Mouse (Mus musculus) heart, postnatal 0 days (tissue): ENCODE data around the gene Cds1. TPM values are rescaled to one million over a fixed set of nuclear protein-coding genes. Genes with fewer than 3 reads are reported as not detected.

Experiments used
- ATAC-seq: fragments of 200-750 bp; cut with Nextera tagmentation; 2 replicates; pipeline ENCODE4 v1.8.0; 2017; ENCODE audit warnings: low read depth, moderate number of reproducible peaks, moderate library complexity; ENCODE audit not compliant: insufficient read depth
- DNase-seq: peaks from one replicate; pipeline ENCODE4 v3.0.0-alpha.2; 2016; ENCODE audit warnings: low spot score
- H3K27ac ChIP-seq: fragments of 300-500 bp; sonication (generic); 2 replicates; pipeline ENCODE4 v1.5.1; 2014; ENCODE audit warnings: low read depth, mild to moderate bottlenecking
- H3K27me3 ChIP-seq: fragments of 300-500 bp; sonication (generic); 2 replicates; pipeline ENCODE4 v1.6.1; 2014; ENCODE audit warnings: low read length, mixed read lengths; ENCODE audit not compliant: control insufficient read depth, insufficient read depth
- H3K36me3 ChIP-seq: fragments of 300-500 bp; sonication (generic); replicated peaks from 2 replicates; pipeline ENCODE4 v1.6.1; 2014; ENCODE audit warnings: low read length, mixed read lengths; ENCODE audit not compliant: control insufficient read depth, insufficient read depth
- H3K4me1 ChIP-seq: fragments of 300-500 bp; sonication (generic); 2 replicates; pipeline ENCODE4 v1.6.1; 2014; ENCODE audit warnings: antibody characterized with exemption; ENCODE audit not compliant: control insufficient read depth, insufficient read depth
- H3K4me2 ChIP-seq: fragments of 300-500 bp; sonication (generic); 2 replicates; pipeline ENCODE4 v1.6.1; 2014; ENCODE audit warnings: low read depth, mild to moderate bottlenecking, low read length, moderate library complexity
- H3K4me3 ChIP-seq: fragments of 300-500 bp; sonication (generic); 2 replicates; pipeline ENCODE4 v1.5.1; 2014; ENCODE audit warnings: low read depth, low read length
- H3K9ac ChIP-seq: fragments of 300-500 bp; sonication (generic); replicated peaks from 2 replicates; pipeline ENCODE4 v1.6.1; 2014; ENCODE audit warnings: low read depth, low read length, mixed read lengths
- H3K9me3 ChIP-seq: fragments of 300-500 bp; sonication (generic); replicated peaks from 2 replicates; pipeline ENCODE4 v1.6.1; 2016; ENCODE audit warnings: low read length; ENCODE audit not compliant: control insufficient read depth
- CTCF ChIP-seq: IDR thresholded peaks from 2 replicates; pipeline ENCODE4 v1.5.1; 2016; ENCODE audit warnings: antibody characterized with exemption, control low read depth, low read depth
- EP300 ChIP-seq: IDR thresholded peaks from 2 replicates; pipeline ENCODE4 v1.6.1; 2016; ENCODE audit warnings: antibody characterized with exemption, low read depth
- WGBS: fragments of 180-500 bp; shearing (Covaris S2); extraction: QIAGEN DNeasy Blood & Tissue Kit; methylation state at CpG from one replicate; pipeline ENCODE4 v1.1.7; 2014; 5-methylcytosine and 5-hydroxymethylcytosine counted together
- polyA plus RNA-seq: library from polyadenylated mRNA; unstranded; fragments of >200 nt; fragmentation: Nextera tagmentation; extraction: Ambion mirVana; gene quantifications from 2 replicates; pipeline ENCODE4 v1.2.1, GENCODE M21; 2015
- total RNA-seq: library from RNA; depleted of rRNA; stranded (reverse); fragments of >200 nt; gene quantifications from 2 replicates; pipeline ENCODE4 v1.2.3, GENCODE M21; 2014; ENCODE audit warnings: low replicate concordance

Gene Cds1
- total and polyA plus RNA-seq, 2 experiments from 2014 or later: 0.45 to 7.0 TPM

DNA sequence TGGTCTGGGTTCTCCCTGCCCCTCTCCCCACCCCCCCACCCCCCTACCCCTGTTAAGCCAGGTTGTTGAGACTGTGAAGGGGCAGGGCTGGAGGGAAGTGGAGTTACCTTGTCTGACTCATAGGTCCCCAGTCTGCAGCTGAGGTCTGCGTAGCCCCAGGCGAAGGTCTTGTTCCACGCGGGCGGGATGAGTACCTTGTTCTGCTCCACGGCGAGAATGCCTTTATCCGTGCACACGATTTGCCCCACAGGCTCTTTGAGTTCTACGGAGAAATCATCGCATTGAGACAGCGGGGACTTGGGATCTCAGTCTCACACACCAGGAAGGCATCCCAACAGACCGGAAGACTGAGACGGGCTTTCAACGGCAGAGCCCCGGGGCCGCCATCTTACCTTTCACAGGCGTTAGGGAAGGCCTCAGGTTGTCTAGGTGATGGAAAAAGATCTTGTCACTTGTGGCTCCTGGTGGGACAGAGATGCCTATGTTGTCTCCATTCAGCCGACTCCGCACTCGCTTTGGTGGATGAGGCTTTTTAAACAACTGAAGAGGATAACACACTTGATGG, 87.3 kb downstream of the Cds1 start:
- H3K36me3 ChIP-seq: peaks cover 88% of the 10 kb centered on the region
- 96% methylated on average over 21 of the region's 21 CpGs for WGBS
- no peaks in the 10 kb centered on the region for H3K27me3 ChIP-seq
- no peak overlapping the region for H3K4me3 ChIP-seq
- H3K9ac ChIP-seq: no peak overlapping the region
- no peak overlapping the region for H3K27ac ChIP-seq
- H3K9me3 ChIP-seq: no peaks in the 10 kb centered on the region
- DNase-seq (no peak), ATAC-seq (no peak)
- TF ChIP-seq CTCF: no peak
- TF ChIP-seq EP300: no peak
- no peaks in the 10 kb centered on the region for H3K4me1 ChIP-seq
- no peak overlapping the region for H3K4me2 ChIP-seq

DNA sequence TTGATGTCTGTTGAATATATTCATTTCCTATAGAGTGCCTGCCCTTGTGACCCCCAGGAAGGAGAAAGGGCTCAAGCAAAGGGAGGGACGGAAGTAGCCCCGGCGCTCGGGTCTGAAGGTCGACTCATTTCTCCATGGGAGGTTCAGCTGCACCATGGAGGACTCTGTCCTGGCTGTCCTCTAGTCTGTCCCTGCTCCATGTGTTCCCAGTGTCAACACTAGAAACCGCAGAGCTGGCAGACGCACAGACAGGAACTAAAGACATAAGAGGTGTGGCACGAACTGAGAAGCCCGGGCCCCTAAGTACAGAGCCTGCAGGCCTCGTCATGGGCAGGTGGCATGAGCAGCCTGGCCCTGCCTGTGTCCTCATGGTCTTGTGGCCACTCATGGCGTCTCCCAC, 89.2 kb downstream of the Cds1 start:
- Histone ChIP-seq H3K4me2 (no peak overlapping the region), H3K4me1 (no peaks in the 10 kb centered on the region), H3K27me3 (no peaks in the 10 kb centered on the region), H3K9me3 (no peaks in the 10 kb centered on the region), H3K9ac (no peak overlapping the region), H3K27ac (no peak overlapping the region), H3K4me3 (no peak overlapping the region), H3K36me3 (peaks cover 82% of the 10 kb centered on the region)
- TF ChIP-seq CTCF (no peak), EP300 (no peak)
- 94% methylated on average over 11 of the region's 11 CpGs for WGBS
- DNase-seq (no peak), ATAC-seq (no peak)

DNA sequence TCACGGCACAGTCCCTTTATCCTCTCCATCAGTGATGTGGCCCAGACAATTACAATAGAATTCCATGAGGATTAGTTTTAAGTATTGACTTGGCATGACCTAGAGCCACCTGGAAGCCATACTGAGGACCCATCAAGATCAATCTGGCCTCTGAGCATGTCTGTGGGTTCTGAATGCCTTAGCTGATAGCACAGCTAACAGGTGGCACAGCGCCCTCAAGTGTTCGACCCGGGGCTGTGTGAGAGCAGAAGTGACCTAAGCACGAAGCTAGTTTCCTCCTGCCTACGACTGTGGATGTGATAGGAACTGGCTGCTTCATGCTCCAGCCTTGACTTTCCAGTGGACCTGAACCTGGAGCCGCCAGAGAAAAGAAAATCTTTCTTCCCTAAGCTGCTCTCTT, 89.7 kb downstream of the Cds1 start:
- 82% methylated on average over 7 of the region's 7 CpGs for WGBS
- no peak for DNase-seq
- no peak for ATAC-seq
- H3K4me1 ChIP-seq: no peaks in the 10 kb centered on the region
- peaks cover 82% of the 10 kb centered on the region for H3K36me3 ChIP-seq
- no peak overlapping the region for H3K9ac ChIP-seq
- H3K27ac ChIP-seq: no peak overlapping the region
- no peaks in the 10 kb centered on the region for H3K9me3 ChIP-seq
- no peak overlapping the region for H3K4me2 ChIP-seq
- H3K4me3 ChIP-seq: no peak overlapping the region
- H3K27me3 ChIP-seq: no peaks in the 10 kb centered on the region
- TF ChIP-seq CTCF (no peak), EP300 (no peak)

DNA sequence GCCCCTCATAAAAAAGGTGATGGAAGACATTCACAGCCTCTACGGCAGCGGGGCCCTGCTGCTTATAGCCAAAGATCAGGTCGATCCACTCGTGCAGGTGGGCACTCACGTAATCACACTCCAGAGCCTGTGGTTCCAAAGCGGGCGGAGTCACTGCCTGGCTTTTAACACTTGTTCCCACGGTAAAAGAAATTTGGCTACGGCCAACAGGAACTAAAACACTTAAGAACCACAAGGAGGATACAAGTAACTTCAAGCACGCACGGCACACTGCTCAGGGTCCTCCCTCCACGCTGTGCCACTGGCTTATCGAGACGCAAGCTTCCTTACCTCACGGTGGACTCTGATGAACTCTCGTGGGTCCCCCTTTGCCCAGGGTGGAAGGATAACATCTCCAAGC, 90.5 kb downstream of the Cds1 start:
- peaks cover 78% of the 10 kb centered on the region for H3K36me3 ChIP-seq
- H3K27me3 ChIP-seq: no peaks in the 10 kb centered on the region
- DNase-seq: no peak
- no peaks in the 10 kb centered on the region for H3K4me1 ChIP-seq
- ATAC-seq: no peak
- no peak for TF ChIP-seq EP300
- TF ChIP-seq CTCF: no peak
- no peak overlapping the region for H3K27ac ChIP-seq
- H3K4me2 ChIP-seq: no peak overlapping the region
- H3K9ac ChIP-seq: no peak overlapping the region
- WGBS: 92% methylated on average over 16 of the region's 16 CpGs
- no peaks in the 10 kb centered on the region for H3K9me3 ChIP-seq
- H3K4me3 ChIP-seq: no peak overlapping the region

DNA sequence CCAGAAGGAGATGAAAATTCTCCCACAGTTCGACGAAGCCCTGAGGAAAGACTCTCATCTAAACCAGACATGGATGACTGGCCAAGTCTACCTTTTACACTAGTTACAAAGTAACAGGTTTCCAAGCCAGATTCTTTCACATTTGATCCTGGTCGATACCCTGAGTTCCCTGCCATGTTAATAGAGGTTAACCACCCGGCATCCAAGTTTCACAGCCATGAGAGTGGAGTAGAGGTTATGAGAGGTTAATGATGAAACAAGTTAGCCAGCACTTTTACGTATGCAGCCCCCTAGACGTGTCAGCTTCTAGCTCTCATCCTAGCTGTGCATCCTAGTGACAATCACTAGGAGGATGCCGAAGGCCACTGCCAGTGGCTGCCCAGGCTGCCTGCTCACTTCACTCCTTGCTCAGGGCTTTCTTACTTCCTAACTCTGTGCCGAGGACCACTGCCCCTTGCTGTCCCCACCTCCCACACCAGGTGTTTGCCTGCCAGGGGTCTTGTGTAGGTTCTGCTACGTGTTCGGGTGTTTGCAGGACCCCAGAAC, 94.0 kb downstream of the Cds1 start:
- no peak overlapping the region for H3K4me2 ChIP-seq
- H3K27ac ChIP-seq: no peak overlapping the region
- no peak overlapping the region for H3K9ac ChIP-seq
- H3K4me1 ChIP-seq: no peaks in the 10 kb centered on the region
- WGBS: 89% methylated on average over 10 of the region's 10 CpGs
- ATAC-seq (no peak), DNase-seq (no peak)
- no peaks in the 10 kb centered on the region for H3K9me3 ChIP-seq
- H3K4me3 ChIP-seq: no peak overlapping the region
- no peak for TF ChIP-seq CTCF
- TF ChIP-seq EP300: no peak
- no peaks in the 10 kb centered on the region for H3K27me3 ChIP-seq
- H3K36me3 ChIP-seq: peaks cover 78% of the 10 kb centered on the region
